Mouse (Mus musculus) liver, postnatal 0 days (tissue): ENCODE results near the gene Nthl1.

Source experiments
- CTCF ChIP-seq: sonication (generic); IDR thresholded peaks from 2 replicates; pipeline ENCODE4 v1.5.1; 2016; ENCODE audit warnings: antibody characterized with exemption, low read depth
- EP300 ChIP-seq: IDR thresholded peaks from 2 replicates; pipeline ENCODE4 v1.6.1; 2016; ENCODE audit warnings: antibody characterized with exemption, low read depth, mild to moderate bottlenecking

- TF ChIP-seq EP300 (no peak), CTCF (no peak)
Measured at GRCm38 (mm10) chr17:24635024-24635423, 2.5 kb downstream of the Nthl1 start.
